Mouse (Mus musculus): ENCODE data around the gene Mok.

Mok gene

DNA sequence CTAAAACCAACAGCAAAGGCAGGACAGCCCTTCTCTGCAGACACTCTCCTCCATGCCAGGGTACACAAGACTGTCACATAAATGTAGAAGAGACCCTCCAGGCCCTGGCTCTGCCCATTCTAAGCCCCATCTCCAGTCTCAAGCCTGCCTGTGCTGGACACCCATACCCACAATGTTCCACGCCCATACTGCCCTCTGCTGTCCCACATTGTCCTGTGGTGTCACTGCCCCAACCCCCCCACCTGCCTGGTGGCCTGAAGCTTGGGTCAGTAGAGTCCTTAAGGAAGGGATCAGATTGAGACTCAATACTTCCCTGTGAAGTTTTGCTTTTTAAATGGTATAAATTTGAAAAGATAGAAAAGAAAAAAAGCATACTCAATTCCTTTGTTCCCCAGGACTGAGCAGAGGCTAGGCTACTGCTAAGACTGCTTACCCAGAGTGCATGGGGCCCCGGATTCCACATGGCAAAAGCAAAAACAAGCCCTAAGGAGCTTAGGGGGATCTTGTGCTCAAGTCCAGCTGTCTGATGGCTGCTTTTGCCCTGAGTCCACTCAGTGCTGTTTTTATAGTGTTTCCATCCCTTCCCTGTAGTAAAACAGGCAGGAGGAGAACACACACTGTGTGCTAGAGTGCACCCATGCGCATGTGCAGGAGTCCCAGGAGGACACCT, 34.3 kb downstream of the Mok start:
- DNase-seq = no peak

DNA sequence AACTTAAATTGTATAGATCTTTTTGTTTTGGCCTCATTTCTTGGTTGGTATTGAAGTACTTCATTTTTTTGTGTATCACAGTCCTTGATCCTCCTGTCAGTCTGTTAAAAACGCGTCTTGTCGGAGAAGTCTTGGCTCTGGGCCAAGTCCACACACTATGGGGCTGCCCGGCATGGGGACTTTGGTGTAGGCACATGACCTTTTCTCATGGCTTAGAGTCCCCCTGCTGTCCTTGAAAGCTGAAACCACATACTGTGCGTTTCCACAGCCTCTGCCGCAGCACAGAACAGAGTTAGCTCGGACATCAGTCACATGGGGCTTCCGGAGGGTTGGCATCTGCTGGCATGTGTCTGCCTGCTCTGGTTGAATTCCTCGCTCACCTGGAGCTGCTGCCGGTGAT, 36.5 kb downstream of the Mok start:
- DNase-seq = no peak

DNA sequence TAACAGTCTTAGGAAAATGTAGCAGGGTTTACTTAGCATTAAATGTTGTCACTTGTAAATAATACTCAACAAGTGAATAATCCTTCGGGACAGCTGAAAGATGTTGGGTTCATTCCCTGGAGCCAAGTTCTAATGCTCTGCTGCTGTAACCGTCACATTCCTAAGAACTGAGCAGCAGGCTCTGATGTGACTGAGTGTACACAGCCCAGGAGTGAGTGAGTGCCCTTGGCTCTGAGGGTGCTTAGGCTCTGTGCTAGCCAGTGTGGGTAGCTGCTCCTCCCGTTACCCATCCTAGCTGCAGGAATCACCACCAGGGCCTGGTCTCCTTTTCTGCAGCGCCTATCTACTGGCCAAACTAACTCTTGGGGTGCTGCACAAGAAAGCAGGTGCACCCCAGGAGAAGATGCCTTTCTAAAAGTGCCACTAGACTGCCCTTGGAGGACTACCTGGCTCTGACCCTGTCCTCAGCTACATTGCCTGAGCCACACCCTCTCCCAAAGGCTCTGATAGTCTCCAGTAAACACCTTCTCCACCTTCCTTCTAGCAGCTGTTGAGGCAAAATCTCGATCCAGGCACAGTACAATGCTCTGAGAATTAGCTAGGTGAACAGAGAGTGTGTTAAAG, 38.0 kb downstream of the Mok start:
- DNase-seq = no peak

DNA sequence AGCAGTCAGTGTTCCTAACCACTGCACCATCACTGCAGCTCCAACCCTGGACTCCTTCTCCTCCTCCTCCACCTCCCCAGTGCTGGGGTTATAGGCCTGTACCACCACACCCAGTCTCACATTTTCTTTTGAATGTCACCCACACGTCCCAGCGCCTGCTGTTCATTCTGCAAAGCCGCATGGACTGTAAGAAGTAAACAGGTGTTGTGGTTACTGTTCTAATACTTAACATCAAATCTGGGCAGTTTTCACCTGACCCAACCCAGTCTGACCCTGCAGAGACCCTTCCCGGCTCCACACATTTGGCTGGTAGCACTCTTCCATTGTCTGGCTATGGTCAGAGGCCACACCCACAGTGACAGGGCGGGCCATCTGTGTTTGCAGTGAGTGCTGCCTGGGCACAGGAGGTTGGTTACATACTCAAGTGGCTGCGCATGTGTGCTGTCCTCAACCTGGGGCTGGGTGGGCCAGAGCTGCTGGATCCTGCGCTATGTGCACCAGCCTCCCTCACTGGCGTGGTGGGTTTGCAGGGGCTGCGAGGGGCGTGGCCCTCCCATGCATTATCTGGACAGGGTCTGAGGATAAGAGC, 38.8 kb downstream of the Mok start:
- DNase-seq = no peak

DNA sequence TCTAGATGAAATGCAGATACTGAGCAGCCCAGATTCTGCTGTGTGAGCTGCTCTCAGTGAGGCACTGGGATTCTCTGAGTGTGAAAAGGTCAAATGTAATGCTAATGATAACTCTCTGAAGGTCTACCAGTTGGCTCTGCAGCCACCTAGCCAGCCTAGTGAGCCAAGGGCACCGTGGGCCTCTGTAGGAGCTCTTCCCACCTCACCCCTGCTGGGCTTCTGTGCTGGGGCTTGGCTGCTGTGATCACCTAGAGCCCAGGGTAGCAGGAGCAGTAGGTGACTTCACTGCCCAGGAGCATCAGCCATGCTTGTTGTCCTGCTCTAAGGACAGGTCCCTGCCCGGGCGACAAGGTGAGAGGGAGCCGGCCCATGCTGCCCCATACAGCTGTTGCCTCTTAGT, 41.5 kb downstream of the Mok start:
- DNase-seq = no peak

DNA sequence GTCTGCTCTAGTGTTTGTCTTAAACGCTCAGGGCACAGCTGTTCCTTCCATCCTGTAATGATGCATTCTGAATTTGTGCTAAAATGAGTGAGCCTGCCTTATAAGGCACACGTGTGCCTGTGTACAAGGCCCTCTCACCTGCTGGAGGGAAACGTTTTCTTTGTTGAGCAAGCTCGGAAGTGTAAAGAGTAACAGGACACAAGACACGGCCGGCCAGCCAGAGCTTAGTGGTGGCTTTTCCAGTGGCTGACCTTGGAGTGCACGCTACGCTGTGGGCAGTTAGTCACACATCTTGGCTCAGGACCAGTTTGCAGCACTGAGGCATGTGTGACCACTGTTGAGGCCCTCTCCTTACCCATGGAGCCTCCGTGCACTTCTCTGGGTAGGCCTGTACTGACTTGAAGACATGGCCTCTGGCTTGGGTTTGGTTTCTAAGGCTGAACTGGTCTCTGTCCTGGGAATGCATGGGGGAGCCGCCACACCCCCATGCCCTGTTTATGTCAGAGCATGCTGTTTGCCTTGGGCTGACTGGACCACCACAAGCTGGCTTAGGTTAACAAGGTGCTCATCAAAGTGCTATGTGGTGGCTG, 42.8 kb downstream of the Mok start:
- DNase-seq = no peak

DNA sequence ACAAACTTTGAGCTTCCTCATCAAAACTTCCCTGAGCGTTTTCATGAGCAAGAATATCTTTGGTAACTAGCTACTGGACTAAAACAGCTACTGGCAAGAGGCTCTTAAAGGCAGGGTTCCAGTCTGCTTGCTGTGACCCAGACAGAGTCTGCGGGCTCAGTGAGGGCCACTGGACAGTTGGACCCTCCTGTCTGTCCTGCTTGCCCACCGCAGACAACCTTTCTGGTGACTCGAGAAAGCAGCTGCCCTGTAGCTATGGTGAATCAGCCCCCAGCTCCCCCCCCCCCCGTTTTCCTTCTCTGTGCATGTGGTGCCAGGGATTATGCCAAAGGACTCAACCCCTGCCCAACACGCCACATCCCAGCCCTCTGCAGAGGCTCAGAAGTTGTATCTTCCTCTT, 43.5 kb downstream of the Mok start:
- no peak for DNase-seq

DNA sequence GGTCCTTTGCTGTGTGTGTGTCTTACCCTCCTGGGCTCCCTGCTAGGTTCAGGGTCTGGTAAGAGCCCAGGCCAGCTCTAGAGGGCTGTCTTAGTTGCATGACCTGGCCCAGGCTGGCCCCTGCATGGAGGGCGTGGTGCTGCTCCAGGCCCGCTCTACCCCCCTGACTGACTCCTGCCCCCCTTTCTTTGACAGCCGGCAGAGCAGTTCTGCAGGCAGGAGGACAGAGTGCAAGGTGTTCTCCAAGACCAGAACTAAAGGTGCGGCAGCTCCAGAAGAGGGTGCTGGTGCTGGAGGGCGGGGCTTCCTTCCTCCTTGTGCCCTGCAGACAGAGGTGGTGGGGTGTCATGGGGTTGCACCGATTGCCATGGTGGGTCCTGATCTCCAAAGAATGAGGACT, 44.0 kb downstream of the Mok start:
- no peak for DNase-seq

DNA sequence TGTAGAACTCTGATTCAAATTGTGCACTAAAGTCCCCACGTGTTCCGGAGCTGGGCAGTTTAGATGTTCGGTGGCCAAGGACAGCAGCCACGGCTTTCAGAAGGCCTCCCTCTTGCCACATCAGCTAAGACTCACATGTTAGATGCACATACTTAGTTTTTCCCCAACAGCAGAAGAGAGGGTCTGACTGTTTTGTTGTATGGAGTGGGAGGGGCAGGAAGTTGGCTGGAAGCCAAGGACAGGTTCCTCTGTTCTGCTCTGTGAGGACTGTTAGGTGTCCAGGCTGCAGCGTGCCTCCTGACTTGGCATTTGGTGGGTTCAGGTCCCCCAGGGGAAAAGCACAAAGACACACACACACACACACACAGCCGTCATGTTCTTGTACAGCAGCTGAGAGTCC, 45.7 kb downstream of the Mok start:
- DNase-seq = no peak

DNA sequence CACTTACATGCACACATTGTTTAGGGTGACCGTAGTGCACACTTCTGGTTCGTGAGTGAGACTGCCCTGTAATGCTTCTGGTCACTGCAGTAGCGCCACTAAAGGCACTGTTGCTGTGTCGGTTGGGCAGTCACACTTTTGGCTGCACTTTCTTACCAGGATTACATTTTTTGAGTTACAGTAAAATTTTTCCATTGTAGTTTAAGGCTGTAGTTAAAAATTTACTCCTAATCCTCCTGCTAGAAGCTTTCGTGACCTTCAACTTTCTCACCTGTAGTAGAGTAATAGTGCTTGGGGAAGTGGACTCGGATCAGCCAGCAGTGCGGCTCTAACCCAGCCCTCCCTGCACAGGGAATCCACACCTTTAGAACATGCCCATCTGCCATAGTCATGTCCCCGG, 49.7 kb downstream of the Mok start:
- no peak for DNase-seq

DNA sequence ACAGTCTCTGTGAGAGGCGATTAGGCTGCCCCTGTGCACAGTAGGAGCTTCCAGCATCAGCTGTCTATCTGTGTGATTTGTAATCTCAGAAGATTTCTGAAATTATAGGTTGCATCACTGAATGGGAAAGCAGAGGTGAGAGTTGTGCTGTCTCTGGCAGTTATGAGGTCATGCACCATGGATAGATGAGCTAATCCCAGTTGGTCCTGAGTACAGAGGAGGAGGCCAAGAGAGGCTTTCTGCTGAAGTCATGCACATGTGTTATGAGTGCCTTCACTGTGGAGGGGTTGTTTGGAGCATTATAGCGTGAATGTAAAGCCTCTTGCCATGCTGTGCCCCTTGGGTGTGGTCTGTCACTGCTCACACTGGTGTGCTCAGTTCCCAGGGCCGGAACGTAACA, 50.2 kb downstream of the Mok start:
- DNase-seq = no peak

DNA sequence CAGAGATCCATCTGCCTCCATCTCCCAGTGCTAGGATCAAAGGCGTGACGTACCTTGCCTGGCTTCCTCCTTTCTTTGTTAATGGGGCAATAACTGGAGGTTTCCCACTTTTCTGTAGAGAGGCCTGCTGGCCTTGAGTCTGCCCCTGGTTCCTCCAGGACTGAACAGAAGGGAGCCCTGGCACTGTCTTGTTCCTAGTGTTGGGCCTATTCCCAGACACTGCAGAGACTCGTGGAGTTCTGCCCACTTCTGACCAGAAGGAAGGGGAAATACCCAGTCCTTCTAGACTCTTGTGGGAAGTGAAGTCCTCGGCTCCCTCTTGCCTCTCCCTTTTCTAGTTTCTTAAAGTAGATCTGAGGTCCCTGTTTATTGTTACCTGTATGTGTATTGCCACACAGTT, 54.5 kb downstream of the Mok start:
- DNase-seq = peak; percentile 44

DNA sequence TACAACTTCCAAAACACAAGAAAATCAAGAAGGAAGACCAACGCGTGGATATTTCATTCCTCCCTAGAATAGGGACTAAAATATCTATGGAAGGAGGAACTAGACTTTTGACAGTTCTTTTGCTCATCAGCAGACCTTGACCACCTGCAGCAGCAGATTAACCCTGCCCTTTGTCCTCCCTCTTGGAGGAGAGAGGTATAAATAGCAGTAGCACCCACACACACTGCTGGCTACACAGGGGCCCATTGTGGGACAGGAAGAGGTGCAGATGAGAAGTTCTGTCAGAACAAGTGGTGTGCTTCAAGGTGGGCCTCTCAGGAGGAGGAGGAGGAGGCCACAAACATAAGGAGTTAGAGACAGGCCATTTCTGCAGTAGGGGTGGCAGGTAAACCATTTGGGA, 56.5 kb downstream of the Mok start:
- DNase-seq = no peak

DNA sequence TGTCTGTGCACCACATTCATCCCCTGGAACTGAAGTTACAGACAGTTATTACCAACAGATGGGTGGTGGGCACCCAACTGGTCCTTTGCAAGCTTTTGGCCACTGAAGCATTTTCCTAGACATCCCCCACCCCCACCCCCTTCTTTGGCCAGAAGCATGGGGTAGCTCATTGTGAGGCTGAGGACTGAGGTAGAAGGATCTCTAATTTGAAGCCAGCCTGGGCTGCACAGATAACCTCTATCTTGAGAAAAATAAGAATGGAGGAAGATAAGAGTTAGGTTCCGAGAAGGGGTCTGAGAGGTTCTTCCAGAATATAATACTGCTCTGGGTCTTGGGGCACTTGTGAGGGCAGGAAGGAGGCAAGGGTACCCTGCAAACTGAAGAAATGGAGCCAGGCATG, 58.5 kb downstream of the Mok start:
- DNase-seq = no peak

DNA sequence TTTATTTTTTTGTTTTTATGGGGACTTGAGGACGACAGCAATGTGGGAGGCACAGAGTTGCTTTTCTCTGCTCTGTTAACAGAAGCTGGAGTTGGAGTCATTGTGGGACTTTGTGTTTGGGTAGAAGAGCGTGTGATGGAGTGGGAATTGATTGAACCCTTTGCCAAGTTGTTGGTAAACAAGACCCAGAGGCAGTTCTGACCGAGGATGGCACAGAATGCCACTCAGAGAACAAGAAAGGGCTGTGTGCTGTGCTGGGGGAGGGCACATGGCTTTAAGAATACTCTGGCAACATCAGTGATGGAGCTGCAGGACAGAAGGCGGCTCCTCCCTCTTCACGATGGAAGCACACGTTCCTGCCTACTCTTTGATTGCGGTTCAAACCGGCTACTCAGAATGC, 59.6 kb downstream of the Mok start:
- peak; percentile 54 for DNase-seq

DNA sequence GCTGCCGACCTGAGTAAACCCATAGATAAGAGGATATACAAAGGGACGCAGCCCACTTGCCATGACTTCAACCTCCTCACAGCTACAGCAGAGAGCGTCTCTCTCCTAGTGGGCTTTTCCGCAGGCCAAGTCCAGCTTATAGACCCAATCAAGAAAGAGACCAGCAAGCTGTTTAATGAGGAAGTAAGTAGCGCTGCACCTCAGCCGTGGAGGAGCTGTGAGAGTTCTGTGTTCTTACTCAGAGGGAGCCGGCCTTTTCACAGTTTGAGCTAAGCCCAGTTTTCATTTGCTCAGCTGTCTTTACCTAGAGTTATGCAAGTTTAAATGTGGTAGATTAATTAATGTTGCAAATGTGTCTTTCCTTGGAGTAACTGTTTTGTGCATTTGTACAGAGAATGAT, 61.4 kb downstream of the Mok start:
- no peak for DNase-seq

DNA sequence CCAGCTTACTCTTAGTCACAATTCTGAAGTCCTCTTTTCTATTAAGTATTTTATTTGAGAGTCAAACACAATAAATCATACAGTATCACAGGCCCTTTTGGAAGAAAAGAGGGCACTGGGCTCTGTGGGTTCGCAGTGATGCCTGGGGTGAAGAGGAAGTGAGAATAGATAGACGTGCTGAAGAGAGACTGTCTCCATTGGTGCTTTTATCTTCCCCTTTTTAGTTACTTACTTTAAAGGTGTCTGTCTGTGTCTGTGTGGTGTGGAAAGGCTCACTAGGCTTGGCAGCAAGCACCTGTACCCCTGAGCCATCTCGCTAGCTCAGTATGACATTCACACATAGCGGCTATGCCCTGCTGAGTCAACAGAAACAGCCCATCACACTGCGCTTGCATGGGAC, 62.9 kb downstream of the Mok start:
- DNase-seq = no peak

DNA sequence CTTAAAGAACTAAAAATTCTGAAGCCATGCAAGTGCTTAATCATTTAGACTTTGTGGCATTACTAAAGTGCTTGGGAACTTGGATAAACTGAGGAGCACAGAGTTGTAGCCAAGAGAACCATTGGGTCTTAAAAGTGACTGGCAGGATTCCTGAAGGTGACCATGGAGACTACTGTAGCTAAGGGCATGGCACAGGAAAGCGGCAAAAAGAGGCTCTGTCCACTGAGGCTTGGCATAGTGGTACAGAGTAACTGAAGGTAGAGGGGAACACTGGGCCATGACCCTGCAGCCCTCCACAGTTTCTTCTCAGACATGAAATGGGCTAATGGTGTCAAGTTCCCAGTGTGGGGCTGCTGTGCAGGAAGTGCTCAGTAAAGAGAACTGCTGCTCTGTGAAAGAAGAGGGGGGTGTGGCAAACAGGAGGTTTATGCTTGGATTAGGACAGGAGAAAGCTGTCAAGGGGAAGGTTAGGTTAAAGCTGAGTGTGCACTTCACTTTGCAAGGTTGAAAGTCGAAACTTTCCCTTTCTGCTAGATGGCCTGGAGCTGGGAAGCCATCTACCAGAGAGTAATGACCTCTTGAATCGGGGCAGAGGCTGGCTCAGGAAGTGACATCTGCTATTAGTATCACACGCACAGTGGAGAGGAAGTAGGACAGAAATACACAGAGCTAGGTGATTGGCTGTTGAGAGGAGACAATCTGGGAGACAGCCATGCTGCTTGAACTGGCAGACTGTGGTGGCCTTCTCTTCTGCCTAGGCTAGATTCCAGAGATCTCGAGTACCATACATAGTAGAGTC, 64.9 kb downstream of the Mok start:
- no peak for DNase-seq

DNA sequence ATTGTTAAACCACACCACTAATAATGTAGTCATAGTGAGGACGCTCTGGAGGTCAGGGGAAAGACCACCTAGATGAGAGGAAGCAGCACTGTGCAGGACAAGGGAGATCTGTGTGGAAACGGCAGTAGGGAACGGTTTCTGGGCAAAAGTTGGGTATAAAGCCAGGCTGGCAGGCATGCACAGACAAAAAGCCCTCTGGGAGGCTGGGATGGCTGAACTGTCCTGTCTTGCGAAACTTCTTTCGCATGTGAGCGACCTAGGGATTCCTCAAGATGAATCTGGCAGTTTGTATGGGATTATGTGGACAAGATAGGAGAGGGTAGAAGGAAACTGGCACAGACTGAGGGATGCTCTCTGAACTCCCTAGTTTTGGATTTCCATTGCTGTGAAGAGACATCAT, 68.8 kb downstream of the Mok start:
- no peak for DNase-seq

DNA sequence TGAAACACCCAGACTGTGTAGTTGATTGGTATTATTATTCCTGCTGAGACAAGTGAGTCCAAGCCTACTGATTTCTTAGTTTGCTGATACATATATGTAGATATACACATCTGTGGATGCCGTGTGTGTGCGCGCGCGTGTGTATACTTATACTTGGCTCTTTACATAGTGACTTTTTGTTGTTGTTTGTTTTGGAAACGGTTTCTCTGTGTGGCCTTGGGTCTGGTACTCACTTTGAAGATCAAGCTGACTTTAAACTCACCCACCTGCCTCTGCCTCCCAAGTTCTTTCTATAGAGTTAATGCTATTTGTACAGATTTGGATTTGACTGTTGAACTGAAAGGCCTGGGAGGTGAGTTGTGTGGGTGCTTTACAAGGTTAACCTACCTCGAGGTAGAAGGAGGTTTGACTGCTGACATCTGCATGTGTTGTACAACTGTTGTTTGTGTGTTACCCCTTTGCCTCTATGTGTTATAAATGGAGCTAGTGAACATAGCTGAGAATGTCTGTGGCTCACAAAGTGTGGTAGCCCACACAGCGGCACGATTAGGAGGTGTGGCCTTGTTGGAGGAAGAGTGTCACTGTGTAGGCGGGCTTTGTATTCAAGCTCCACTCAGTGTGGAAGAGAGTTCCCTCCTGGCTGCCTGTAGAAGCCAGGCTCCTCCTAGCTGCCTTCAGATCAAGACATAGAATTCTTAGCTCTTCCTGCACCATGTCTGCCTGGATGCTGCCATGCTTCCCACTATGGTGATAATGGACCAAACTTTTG, 70.1 kb downstream of the Mok start:
- DNase-seq = peak; percentile 56

DNA sequence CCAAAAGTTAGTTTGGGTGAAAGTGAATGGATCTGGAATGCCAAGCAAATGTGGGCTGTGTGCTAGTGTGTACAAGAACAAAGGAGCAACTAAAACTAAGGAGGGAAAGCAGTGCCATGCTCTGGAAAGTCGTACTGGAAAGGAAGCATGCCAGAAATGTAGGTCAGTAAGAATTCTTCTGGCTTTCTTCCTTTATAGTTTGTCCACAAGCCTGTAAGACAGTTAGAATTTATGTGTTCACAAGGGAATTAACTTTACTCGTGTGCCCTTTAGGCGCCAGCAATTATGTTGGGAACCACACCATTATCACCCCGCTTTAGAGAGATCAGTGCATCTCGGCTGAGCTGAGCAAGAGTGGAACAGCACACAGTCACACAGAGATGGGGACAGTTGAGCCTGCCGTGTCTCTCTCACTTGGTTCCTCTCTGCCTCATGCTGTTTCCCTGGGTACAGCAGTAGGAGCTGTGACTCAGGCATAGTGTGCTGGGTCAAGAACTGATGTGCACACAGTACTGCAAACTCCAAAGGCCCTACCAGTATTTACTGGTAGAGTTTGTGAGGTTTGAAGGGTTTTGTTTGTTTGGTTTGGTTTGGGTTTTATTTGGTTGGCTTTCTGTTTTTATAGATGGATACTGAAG, 71.0 kb downstream of the Mok start:
- DNase-seq = no peak

DNA sequence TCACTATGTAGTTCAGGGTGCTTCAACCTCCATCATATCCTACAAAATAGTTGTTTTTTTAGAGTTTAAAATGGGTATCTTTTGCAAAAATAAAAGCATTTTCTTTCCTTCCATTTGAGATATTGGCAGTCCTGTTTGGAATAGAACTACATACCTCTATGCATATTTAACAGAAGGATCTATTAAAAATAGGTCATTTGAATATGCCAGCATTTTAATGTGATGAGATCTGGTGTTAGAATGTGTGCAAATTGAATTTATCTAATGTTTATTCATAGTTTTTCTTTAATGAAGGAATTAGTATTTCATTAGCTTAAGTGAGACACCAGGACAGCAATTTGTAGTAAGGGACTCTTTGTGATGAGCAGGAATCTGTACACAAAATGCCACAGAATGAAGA, 72.2 kb downstream of the Mok start:
- DNase-seq = no peak

All from right cerebral cortex, adult 18-20 months (tissue).